ENCODE assay signal across 8 mouse cellular contexts in genomic region chr19:42086166-42086565, GRCm38 (mm10). TPM values are rescaled to one million over a fixed set of nuclear protein-coding genes. Genes with fewer than 3 reads are reported as not detected.
DNase-seq lines count a peak whose midpoint lies in the region; ATAC-seq and TF ChIP-seq lines count a peak whose summit lies in the region.

Gene Morn4, minus strand, starts transcription at chr19:42086357.

- H3K4me1 ChIP-seq in embryonic fibroblast, embryonic 13.5 days (ENCODE audit: control insufficient read depth, insufficient read depth, low read length) = peaks cover 3% of the 10 kb centered on the region; the same call in 1 of the 2 replicates
- H3K4me1 ChIP-seq in heart, embryonic 11.5 days (ENCODE audit: control insufficient read depth, insufficient read depth, low read length) = peaks cover 9% of the 10 kb centered on the region; the same call in 1 of the 2 replicates
- peaks cover 24% of the 10 kb centered on the region for H3K4me1 ChIP-seq in kidney, embryonic 15.5 days
- peaks cover 22% of the 10 kb centered on the region for H3K4me1 ChIP-seq in limb, embryonic 15.5 days
- peaks cover 16% of the 10 kb centered on the region for H3K4me1 ChIP-seq in stomach, embryonic 15.5 days

- no peaks in the 10 kb centered on the region for H3K36me3 ChIP-seq in heart, embryonic 11.5 days (ENCODE audit: control insufficient read depth, insufficient read depth, low read length)
- no peaks in the 10 kb centered on the region for H3K36me3 ChIP-seq in kidney, embryonic 15.5 days
- H3K36me3 ChIP-seq in limb, embryonic 15.5 days = no peaks in the 10 kb centered on the region
- H3K36me3 ChIP-seq in myocyte (ENCODE audit: control insufficient read depth, insufficient read depth) = no peaks in the 10 kb centered on the region
- no peaks in the 10 kb centered on the region for H3K36me3 ChIP-seq in stomach, embryonic 15.5 days

- peak; percentile 62 for ATAC-seq in heart, embryonic 11.5 days (replicated peaks; ENCODE audit: insufficient number of reproducible peaks, low FRiP score, low TSS enrichment)
- peak; percentile 81 for ATAC-seq in kidney, embryonic 15.5 days (replicated peaks; ENCODE audit: low FRiP score)
- peak; percentile 65 for ATAC-seq in limb, embryonic 15.5 days (ENCODE audit: insufficient number of reproducible peaks, low FRiP score, low TSS enrichment, low read depth)
- ATAC-seq in stomach, embryonic 15.5 days (ENCODE audit: insufficient read depth, low FRiP score, low read depth) = peak; percentile 49

- H3ac ChIP-seq in myocyte (ENCODE audit: control insufficient read depth, insufficient read length) = peak within 1 kb of the TSS; percentile 2

- H3K9ac ChIP-seq in heart, embryonic 11.5 days (ENCODE audit: low read depth, low read length) = peak within 1 kb of the TSS; percentile 77
- peak within 1 kb of the TSS; percentile 61 for H3K9ac ChIP-seq in kidney, embryonic 15.5 days
- peak within 1 kb of the TSS; percentile 58 for H3K9ac ChIP-seq in limb, embryonic 15.5 days
- peak within 1 kb of the TSS; percentile 46 for H3K9ac ChIP-seq in stomach, embryonic 15.5 days

- no peak within 1 kb of the TSS for H3K27ac ChIP-seq in embryonic fibroblast, embryonic 13.5 days (ENCODE audit: insufficient read depth, low read length)
- H3K27ac ChIP-seq in heart, embryonic 11.5 days (ENCODE audit: low read depth, low read length) = no peak within 1 kb of the TSS
- peak within 1 kb of the TSS; percentile 52 for H3K27ac ChIP-seq in kidney, embryonic 15.5 days
- H3K27ac ChIP-seq in limb, embryonic 15.5 days = peak within 1 kb of the TSS; percentile 44; the same call in 1 of the 2 replicates
- H3K27ac ChIP-seq in stomach, embryonic 15.5 days = no peak within 1 kb of the TSS

- H3K27me3 ChIP-seq in heart, embryonic 11.5 days (ENCODE audit: control insufficient read depth, insufficient read depth, low read length) = no peaks in the 10 kb centered on the region
- H3K27me3 ChIP-seq in kidney, embryonic 15.5 days = no peaks in the 10 kb centered on the region
- H3K27me3 ChIP-seq in limb, embryonic 15.5 days = no peaks in the 10 kb centered on the region
- H3K27me3 ChIP-seq in myocyte (ENCODE audit: control insufficient read depth, insufficient read depth, insufficient read length) = no peaks in the 10 kb centered on the region
- no peaks in the 10 kb centered on the region for H3K27me3 ChIP-seq in stomach, embryonic 15.5 days (replicated peaks)

- under 1% methylated on average over 21 of the region's 21 CpGs for WGBS in heart, embryonic 11.5 days (ENCODE audit: insufficient replicate concordance)
- under 1% methylated on average over 21 of the region's 21 CpGs for WGBS in kidney, embryonic 15.5 days
- WGBS in limb, embryonic 15.5 days = under 1% methylated on average over 21 of the region's 21 CpGs
- under 1% methylated on average over 21 of the region's 21 CpGs for WGBS in stomach, embryonic 15.5 days

- peak; percentile 80; the same call in 1 of the 2 replicates for TF ChIP-seq POLR2A in brain, embryonic 14.5 days (IDR thresholded peaks at IDR 0.05; ENCODE audit: borderline replicate concordance, extremely low read depth, insufficient read depth, insufficient read length, poor library complexity, severe bottlenecking)
- peak; percentile 88 for TF ChIP-seq POLR2A in embryonic fibroblast, embryonic 13.5 days (IDR thresholded peaks at IDR 0.05; ENCODE audit: low read depth, low read length)
- TF ChIP-seq POLR2A in myocyte (IDR thresholded peaks at IDR 0.05; ENCODE audit: insufficient read length, low read depth) = peak; percentile 91

- H3K4me2 ChIP-seq in heart, embryonic 11.5 days = peak within 1 kb of the TSS; percentile 90
- peak within 1 kb of the TSS; percentile 72 for H3K4me2 ChIP-seq in kidney, embryonic 15.5 days
- peak within 1 kb of the TSS; percentile 86 for H3K4me2 ChIP-seq in limb, embryonic 15.5 days
- H3K4me2 ChIP-seq in myocyte (ENCODE audit: low read depth) = peak within 1 kb of the TSS; percentile 94
- H3K4me2 ChIP-seq in stomach, embryonic 15.5 days = peak within 1 kb of the TSS; percentile 92

- no peak for TF ChIP-seq CTCF in brain, embryonic 14.5 days (IDR thresholded peaks at IDR 0.05; ENCODE audit: borderline replicate concordance, extremely low read depth, insufficient read depth, insufficient read length)
- TF ChIP-seq CTCF in embryonic fibroblast, embryonic 13.5 days (IDR thresholded peaks at IDR 0.05; ENCODE audit: borderline replicate concordance, insufficient read depth, low read length) = no peak

- H3K79me2 ChIP-seq in myocyte (ENCODE audit: control insufficient read depth, insufficient read depth) = peaks cover 5% of the 10 kb centered on the region

- peak within 1 kb of the TSS; percentile 77 for H3K4me3 ChIP-seq in embryonic fibroblast, embryonic 13.5 days (ENCODE audit: insufficient read depth, low read length)
- H3K4me3 ChIP-seq in heart, embryonic 11.5 days (ENCODE audit: low read depth, low read length) = peak within 1 kb of the TSS; percentile 75
- H3K4me3 ChIP-seq in kidney, embryonic 15.5 days (replicated peaks) = peak within 1 kb of the TSS; percentile 77
- peak within 1 kb of the TSS; percentile 70 for H3K4me3 ChIP-seq in limb, embryonic 15.5 days
- H3K4me3 ChIP-seq in myocyte = peak within 1 kb of the TSS; percentile 59
- H3K4me3 ChIP-seq in stomach, embryonic 15.5 days (replicated peaks) = peak within 1 kb of the TSS; percentile 70

- DNase-seq in B cell, adult 2 months = peak; percentile 56 to 63
- DNase-seq in brain, embryonic 14.5 days (ENCODE audit: low read depth) = peak; percentile 97

- no peaks in the 10 kb centered on the region for H3K9me3 ChIP-seq in heart, embryonic 11.5 days (replicated peaks; ENCODE audit: control insufficient read depth, low read length)
- no peaks in the 10 kb centered on the region for H3K9me3 ChIP-seq in kidney, embryonic 15.5 days (replicated peaks)
- no peaks in the 10 kb centered on the region for H3K9me3 ChIP-seq in limb, embryonic 15.5 days
- no peaks in the 10 kb centered on the region for H3K9me3 ChIP-seq in stomach, embryonic 15.5 days

TF ChIP-seq in myocyte, 11 proteins besides CTCF, POLR2A, EP300 and RAD21:
- TF ChIP-seq MAX (IDR thresholded peaks at IDR 0.05; ENCODE audit: low read depth) = no peak
- no peak for TF ChIP-seq TCF3 (IDR thresholded peaks at IDR 0.05; ENCODE audit: insufficient read length, low read depth)
- peak; percentile 80 for TF ChIP-seq POLR2AphosphoS2 (IDR thresholded peaks at IDR 0.05; ENCODE audit: insufficient read length, low read depth)

RNA-seq across cellular contexts. Expression of gene Morn4, which starts in this region (rescaled TPM):
- polyA plus RNA-seq in brain, embryonic 14.5 days (2012; rRNA removed) = 128 and 144 TPM in 2 replicates
- 8.2 and 9.6 TPM in 2 replicates for polyA plus RNA-seq in embryonic fibroblast, embryonic 13.5 days (2011; ENCODE audit: insufficient read length, low read depth, missing spikeins)
- polyA plus RNA-seq in heart, embryonic 11.5 days (2014; fragmentation: Nextera tagmentation; extraction: Ambion mirVana) = 17.7 and 18.7 TPM in 2 replicates
- polyA plus RNA-seq in kidney, embryonic 15.5 days (2015; fragmentation: Nextera tagmentation; extraction: Ambion mirVana) = 29.6 TPM in 2 replicates
- polyA plus RNA-seq in limb, embryonic 15.5 days (2015; fragmentation: Nextera tagmentation; extraction: Ambion mirVana) = 17.5 and 17.9 TPM in 2 replicates
- polyA plus RNA-seq in myocyte (2012; fragmentation: generic; extraction: Trizol) = 32.3 TPM
- polyA plus RNA-seq in stomach, embryonic 15.5 days (2015; fragmentation: Nextera tagmentation; extraction: Ambion mirVana) = 14.5 and 18.1 TPM in 2 replicates

Comparison
In these comparisons a context has a peak if more than half of its experiments do, and no peak if none do; other contexts are left out.
1. H3K27ac ChIP-seq: peak in kidney, embryonic 15.5 days (single experiment) and limb, embryonic 15.5 days (single experiment); none in embryonic fibroblast, embryonic 13.5 days (single experiment), heart, embryonic 11.5 days (single experiment) and stomach, embryonic 15.5 days (single experiment).
2. Peak in every context shown above with its lines, with median percentiles within 50 percentile points of each other: POLR2A ChIP-seq, H3K4me3 ChIP-seq, ATAC-seq, H3K4me2 ChIP-seq and H3K9ac ChIP-seq.